Mouse (Mus musculus) lung, adult 18-20 months (tissue): ENCODE data around the gene Sgsm3.

Source experiments
- DNase-seq, 2 experiments: peaks; one replicate each; pipeline ENCODE4 v3.0.0; 2022; ENCODE audit warnings: mixed read lengths in 2 of 2

Sgsm3 gene

GRCm38 (mm10) chr15:81027378-81028173, 50.0 kb downstream of the Sgsm3 start:
- DNase-seq: peak; percentile 77 to 78

DNA sequence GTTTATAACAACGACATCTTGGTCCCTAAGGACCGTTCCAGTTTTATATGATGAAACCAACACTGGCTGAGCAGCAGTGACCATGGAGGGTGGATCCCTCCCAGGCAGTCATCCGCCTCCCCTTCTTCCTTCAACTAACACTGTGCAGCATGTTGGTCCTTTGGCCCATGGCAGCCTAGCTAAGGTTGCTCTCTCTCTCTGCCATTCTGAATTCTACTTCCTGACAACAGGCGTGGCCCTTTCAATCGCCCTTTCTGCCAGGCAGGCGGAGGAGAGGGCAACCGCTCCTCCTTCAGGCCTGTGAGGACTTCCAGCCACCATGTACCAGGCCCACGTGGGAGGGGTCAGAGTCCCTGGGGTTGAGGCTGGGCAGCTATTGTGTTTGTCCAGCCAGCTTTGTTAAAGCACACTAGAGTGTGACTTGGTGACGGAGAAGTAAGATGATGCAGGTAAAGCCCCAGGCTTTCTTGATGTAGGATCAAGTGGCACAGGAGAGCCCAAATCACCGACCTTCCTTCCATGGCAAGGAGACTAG, 53.4 kb downstream of the Sgsm3 start:
- peak in 1 of 2 experiments; percentile 30 for DNase-seq

- DNase-seq: no peak
Observed at GRCm38 (mm10) chr15:81031611-81032010, 54.0 kb downstream of the Sgsm3 start.

DNA sequence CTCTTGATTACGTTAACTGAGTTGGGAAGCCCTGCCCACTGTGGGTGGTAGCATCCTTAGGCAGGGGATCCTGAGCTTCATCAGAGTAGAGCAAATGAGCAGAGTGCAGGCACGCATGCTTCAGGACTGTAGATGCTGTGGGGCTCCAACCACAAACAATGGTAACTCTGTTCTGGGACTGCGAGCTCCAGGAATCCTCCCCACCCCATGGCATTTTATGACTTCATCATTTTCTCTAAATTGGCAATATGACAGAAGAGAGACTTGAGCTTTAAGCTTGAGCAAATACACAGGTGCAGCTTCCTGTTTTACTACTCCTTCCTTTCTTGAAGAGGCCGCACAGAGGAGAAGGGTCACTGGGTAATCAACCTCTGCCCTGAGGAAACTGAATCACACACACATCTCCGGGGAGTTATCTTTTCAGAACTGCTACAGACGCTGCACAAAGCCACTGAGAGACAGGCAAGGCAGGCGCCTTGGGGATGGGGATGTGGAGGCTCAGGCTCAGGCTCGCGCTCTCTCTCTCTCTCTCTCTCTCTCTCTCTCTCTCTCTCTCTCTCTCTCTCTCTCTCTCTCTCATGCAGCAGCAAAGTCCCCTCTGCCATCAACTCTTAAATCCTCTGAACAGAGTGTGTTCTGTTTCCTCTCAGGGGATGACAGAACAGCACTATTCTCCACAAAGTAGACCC, 55.5 kb downstream of the Sgsm3 start:
- no peak for DNase-seq

DNA sequence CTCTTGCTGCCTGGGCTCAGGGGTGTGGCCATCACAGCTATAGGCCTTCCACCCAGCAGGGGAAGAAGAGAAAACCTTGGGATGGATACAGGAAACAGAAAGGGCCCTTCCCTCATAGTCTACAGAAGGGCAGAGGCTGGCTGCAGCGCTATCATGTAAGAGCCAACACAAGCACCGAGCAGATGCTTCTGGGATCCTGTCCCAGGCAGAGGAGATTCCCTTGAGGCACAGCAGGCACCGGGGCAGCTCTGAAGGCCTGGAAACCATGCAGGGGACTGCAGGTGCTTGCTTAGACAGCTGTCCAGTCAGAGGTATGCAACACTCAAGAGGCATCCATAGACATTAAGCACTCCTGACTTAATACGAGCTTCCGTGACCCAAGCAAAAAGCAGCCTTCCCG, 56.6 kb downstream of the Sgsm3 start:
- DNase-seq: no peak

GRCm38 (mm10) chr15:81035417-81036162, 58.0 kb downstream of the Sgsm3 start:
- DNase-seq: no peak

- DNase-seq: no peak
Observed at GRCm38 (mm10) chr15:81038419-81038818, 60.9 kb downstream of the Sgsm3 start.

GRCm38 (mm10) chr15:81041767-81042166, 64.2 kb downstream of the Sgsm3 start:
- DNase-seq: no peak

DNA sequence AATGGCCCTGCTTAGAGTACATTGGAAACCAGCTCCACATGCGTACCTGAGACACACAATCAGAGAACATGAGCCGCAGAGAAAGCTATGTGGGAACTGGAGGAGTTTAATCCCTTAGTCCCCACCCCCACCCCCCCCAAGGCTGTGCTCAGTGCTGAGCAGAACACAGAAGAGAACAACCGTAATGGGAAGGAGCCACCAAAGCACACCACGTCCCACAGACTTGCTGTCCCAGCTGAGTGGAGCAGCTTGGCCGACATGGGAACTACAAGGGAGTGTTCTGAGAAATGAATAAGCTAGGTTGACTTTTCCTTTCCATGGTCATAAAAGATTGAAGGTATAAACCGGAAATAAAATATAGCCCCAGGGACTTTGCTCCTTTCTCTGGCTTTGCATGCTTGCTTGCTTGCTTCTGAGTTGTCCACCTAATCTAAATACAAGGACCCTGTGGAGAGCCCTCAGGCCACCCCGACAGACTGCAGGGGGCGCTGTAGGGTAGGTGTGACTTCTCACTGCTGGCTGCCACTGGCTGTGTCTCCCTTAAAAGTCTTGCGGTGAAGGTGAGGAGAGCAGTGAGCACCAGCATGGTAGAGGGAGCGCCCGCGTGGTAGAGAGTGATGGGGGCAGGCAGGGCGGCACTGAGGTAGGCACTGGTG, 64.8 kb downstream of the Sgsm3 start:
- peak in 1 of 2 experiments; percentile 30 for DNase-seq

DNA sequence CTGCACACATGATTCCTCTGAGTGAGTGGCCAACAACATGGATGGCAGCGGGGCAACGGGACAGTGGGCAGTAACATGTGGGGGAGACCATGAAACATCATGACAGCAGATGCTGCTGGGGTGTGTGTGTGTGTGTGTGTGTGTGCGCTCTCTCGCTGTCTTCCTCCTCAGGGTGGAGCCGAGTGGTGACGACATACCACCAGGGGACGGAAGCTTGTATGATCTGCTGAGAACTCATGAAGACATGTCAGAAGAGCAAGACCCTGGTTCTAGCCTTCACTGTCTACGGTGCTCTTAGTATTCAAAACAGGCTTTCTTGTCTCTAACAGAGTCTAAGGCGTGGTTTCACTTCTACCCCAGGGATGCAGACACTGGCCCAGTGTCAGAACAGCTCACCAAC, 66.9 kb downstream of the Sgsm3 start:
- peak; percentile 27 to 52 for DNase-seq

GRCm38 (mm10) chr15:81045336-81045735, 67.8 kb downstream of the Sgsm3 start:
- peak; percentile 34 to 37 for DNase-seq

DNA sequence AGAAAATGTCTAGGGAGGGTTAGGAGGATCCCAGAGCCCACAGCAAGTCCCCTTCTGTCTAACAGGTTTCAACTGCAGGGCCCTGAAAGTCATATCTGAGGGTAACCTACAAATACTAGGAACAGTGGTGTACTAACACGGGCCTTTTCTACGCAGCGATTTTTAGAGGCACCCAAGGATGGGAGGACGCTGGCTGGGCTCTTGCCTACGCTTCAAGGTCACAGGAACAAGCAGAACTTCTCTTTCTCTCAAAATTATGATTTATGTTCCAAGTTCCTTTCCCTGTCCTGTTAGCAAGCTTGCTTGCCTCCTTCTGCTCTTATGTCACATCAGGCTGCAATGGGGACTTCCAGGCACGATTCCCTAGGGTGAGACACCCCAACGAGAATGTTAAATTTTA, 68.5 kb downstream of the Sgsm3 start:
- DNase-seq: no peak

DNA sequence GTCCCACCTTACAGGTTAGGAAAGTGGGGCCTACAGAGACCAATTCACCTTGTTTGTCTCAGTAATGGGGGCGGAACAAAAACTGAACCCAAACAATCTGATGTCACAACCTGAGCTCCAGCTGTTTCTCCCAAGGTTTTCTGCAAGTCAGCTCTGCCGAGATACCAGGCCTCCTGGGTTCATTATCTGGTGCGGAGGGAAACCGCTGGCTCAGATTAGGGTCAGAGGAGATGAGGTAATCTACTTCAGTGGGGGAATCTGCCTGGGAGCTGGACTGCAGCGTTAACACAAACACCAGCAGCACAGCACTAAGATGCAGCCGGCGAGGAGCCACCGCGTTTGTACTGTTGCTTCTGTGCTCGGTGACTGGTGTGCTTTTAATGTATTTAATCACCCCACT, 69.9 kb downstream of the Sgsm3 start:
- DNase-seq: no peak

GRCm38 (mm10) chr15:81049401-81050053, 72.0 kb downstream of the Sgsm3 start:
- no peak for DNase-seq

DNA sequence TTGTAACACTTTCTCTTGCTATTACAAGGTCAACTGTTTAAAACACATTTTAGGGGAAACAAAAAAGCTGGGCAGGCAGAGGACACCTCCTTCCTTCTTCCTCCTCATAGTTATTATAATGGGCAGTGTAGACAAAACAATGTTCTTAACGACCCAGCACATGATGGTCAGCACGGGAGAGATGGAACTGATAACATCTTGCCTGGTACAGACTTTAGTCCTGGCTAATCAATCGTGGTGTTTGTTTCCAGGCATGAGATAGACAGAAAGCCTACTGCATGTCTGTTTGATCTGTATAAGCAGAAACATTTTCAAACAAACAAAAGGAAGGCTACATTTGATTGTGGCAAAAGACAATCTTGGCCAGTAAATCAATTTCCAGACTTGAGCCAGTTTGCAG, 72.9 kb downstream of the Sgsm3 start:
- DNase-seq: no peak

DNA sequence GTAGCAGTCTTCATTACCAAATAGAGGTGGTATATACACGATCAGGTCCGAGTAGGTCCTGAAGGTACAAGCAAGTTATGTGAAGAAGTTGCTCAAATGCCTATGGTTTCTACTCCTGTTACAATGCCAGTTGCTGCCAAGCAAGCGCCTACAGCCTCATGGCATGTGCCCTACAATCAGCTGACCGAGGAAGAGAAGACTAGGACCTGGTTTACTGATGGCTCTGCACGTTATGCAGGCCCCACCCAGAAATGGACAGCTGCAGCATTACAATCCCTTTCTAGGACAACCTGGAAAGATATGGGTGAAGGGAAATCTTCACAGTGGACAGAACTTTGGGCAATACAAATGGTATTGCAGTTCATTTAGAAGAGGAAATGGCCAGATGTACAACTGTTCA, 74.9 kb downstream of the Sgsm3 start:
- DNase-seq: no peak

- DNase-seq: no peak
Observed at GRCm38 (mm10) chr15:81055488-81055887, 77.9 kb downstream of the Sgsm3 start.

GRCm38 (mm10) chr15:81057736-81058135, 80.2 kb downstream of the Sgsm3 start:
- no peak for DNase-seq

GRCm38 (mm10) chr15:81060975-81061374, 83.4 kb downstream of the Sgsm3 start:
- no peak for DNase-seq
